Mouse (Mus musculus) limb, embryonic 14.5 days (tissue): Measurements from ENCODE around the gene Herpud2. TPM values are rescaled to one million over a fixed set of nuclear protein-coding genes. Genes with fewer than 3 reads are reported as not detected.

Experiments
- ATAC-seq: fragments of 200-750 bp; cut with Nextera tagmentation; 2 replicates; pipeline ENCODE4 v1.8.0; 2017; ENCODE audit warnings: low read depth, moderate number of reproducible peaks, moderate TSS enrichment; ENCODE audit not compliant: low FRiP score
- DNase-seq: peaks from one replicate; pipeline ENCODE4 v3.0.0-alpha.2; 2015; ENCODE audit warnings: low spot score
- H3K27ac ChIP-seq: fragments of 300-500 bp; sonication (generic); replicated peaks from 2 replicates; pipeline ENCODE4 v1.5.1; 2014; ENCODE audit warnings: low read depth, mild to moderate bottlenecking, low read length, moderate library complexity, mixed read lengths
- H3K27me3 ChIP-seq: fragments of 300-500 bp; sonication (generic); 2 replicates; pipeline ENCODE4 v1.6.1; 2014; ENCODE audit warnings: low read length, mixed read lengths; ENCODE audit not compliant: control insufficient read depth, insufficient read depth
- H3K36me3 ChIP-seq: fragments of 300-500 bp; sonication (generic); 2 replicates; pipeline ENCODE4 v1.6.1; 2014; ENCODE audit warnings: mild to moderate bottlenecking, low read length, moderate library complexity, mixed read lengths; ENCODE audit not compliant: control insufficient read depth, insufficient read depth
- H3K4me1 ChIP-seq: fragments of 300-500 bp; sonication (generic); 2 replicates; pipeline ENCODE4 v1.6.1; 2014; ENCODE audit warnings: antibody characterized with exemption, low read length, mixed read lengths; ENCODE audit not compliant: control insufficient read depth, insufficient read depth
- H3K4me2 ChIP-seq: fragments of 300-500 bp; sonication (generic); replicated peaks from 2 replicates; pipeline ENCODE4 v1.6.1; 2014; ENCODE audit warnings: low read depth, mild to moderate bottlenecking, low read length, moderate library complexity; ENCODE audit not compliant: severe bottlenecking
- H3K4me3 ChIP-seq: fragments of 300-500 bp; sonication (generic); replicated peaks from 2 replicates; pipeline ENCODE4 v1.5.1; 2014; ENCODE audit warnings: low read length
- H3K9ac ChIP-seq: fragments of 300-500 bp; sonication (generic); 2 replicates; pipeline ENCODE4 v1.6.1; 2014; ENCODE audit warnings: mild to moderate bottlenecking, low read depth, low read length, moderate library complexity; ENCODE audit not compliant: severe bottlenecking
- H3K9me3 ChIP-seq: fragments of 300-500 bp; sonication (generic); 2 replicates; pipeline ENCODE4 v1.6.1; 2016; ENCODE audit warnings: low read length; ENCODE audit not compliant: control insufficient read depth
- POLR2A ChIP-seq: fragments of 200-500 bp; IDR thresholded peaks from 2 replicates; pipeline ENCODE4 v1.8.0; 2012; ENCODE audit warnings: inconsistent platforms, mild to moderate bottlenecking, moderate library complexity, borderline replicate concordance; ENCODE audit not compliant: insufficient read depth, insufficient read length; ENCODE audit errors: extremely low read depth
- WGBS: fragments of 180-500 bp; shearing (Covaris S2); extraction: QIAGEN DNeasy Blood & Tissue Kit; methylation state at CpG from one replicate; pipeline ENCODE4 v1.1.7; 2014; 5-methylcytosine and 5-hydroxymethylcytosine counted together
- polyA plus RNA-seq, 2 experiments: library from polyadenylated mRNA; depleted of rRNA in 1 of 2; stranded (reverse) in 1 of 2; unstranded in 1 of 2; fragments of >200 nt; fragmentation: Nextera tagmentation in 1 of 2; extraction: Ambion mirVana in 1 of 2; gene quantifications; 2 replicates each; pipeline versions ENCODE4 v1.2.1 to v1.2.3; 2012 to 2014

Herpud2 gene
- polyA plus RNA-seq, 2 experiments: 32.8 to 33.8 TPM

- H3K9ac ChIP-seq: no peak overlapping the region
- H3K4me1 ChIP-seq: peaks cover 14% of the 10 kb centered on the region
- no peak for TF ChIP-seq POLR2A
- DNase-seq (no peak), ATAC-seq (no peak)
- no peak overlapping the region for H3K4me2 ChIP-seq
- no peak overlapping the region for H3K27ac ChIP-seq
- no peak overlapping the region for H3K4me3 ChIP-seq
- no peaks in the 10 kb centered on the region for H3K36me3 ChIP-seq
- WGBS: 81% methylated on average over 1 of the region's 1 CpGs
- no peaks in the 10 kb centered on the region for H3K9me3 ChIP-seq
- no peaks in the 10 kb centered on the region for H3K27me3 ChIP-seq
These were observed 5.7 kb downstream of the Herpud2 start for GRCm38 (mm10) chr9:25145925-25146324.

GRCm38 (mm10) chr9:25143950-25144349, 7.7 kb downstream of the Herpud2 start:
- Histone ChIP-seq H3K4me3 (no peak overlapping the region), H3K27me3 (no peaks in the 10 kb centered on the region), H3K4me1 (peaks cover 3% of the 10 kb centered on the region), H3K36me3 (no peaks in the 10 kb centered on the region), H3K27ac (no peak overlapping the region), H3K9me3 (no peaks in the 10 kb centered on the region), H3K9ac (no peak overlapping the region), H3K4me2 (no peak overlapping the region)
- DNase-seq: no peak
- ATAC-seq: no peak
- TF ChIP-seq POLR2A: no peak

- no peak overlapping the region for H3K9ac ChIP-seq
- no peak for TF ChIP-seq POLR2A
- H3K27me3 ChIP-seq: no peaks in the 10 kb centered on the region
- H3K9me3 ChIP-seq: no peaks in the 10 kb centered on the region
- no peaks in the 10 kb centered on the region for H3K36me3 ChIP-seq
- no peak overlapping the region for H3K27ac ChIP-seq
- ATAC-seq (no peak), DNase-seq (no peak)
- WGBS: 89% methylated on average over 1 of the region's 1 CpGs
- no peak overlapping the region for H3K4me3 ChIP-seq
- no peaks in the 10 kb centered on the region for H3K4me1 ChIP-seq
- no peak overlapping the region for H3K4me2 ChIP-seq
These were observed 8.6 kb downstream of the Herpud2 start for GRCm38 (mm10) chr9:25142988-25143387.

- DNase-seq (no peak), ATAC-seq (no peak)
- no peak overlapping the region for H3K4me2 ChIP-seq
- no peaks in the 10 kb centered on the region for H3K9me3 ChIP-seq
- H3K36me3 ChIP-seq: no peaks in the 10 kb centered on the region
- TF ChIP-seq POLR2A: no peak
- no peaks in the 10 kb centered on the region for H3K27me3 ChIP-seq
- 92% methylated on average over 3 of the region's 3 CpGs for WGBS
- no peak overlapping the region for H3K9ac ChIP-seq
- H3K27ac ChIP-seq: no peak overlapping the region
- no peaks in the 10 kb centered on the region for H3K4me1 ChIP-seq
- H3K4me3 ChIP-seq: no peak overlapping the region
These were observed 9.6 kb downstream of the Herpud2 start for GRCm38 (mm10) chr9:25142041-25142440.

- no peak overlapping the region for H3K4me2 ChIP-seq
- H3K9me3 ChIP-seq: no peaks in the 10 kb centered on the region
- no peak for DNase-seq
- TF ChIP-seq POLR2A: no peak
- WGBS: 79% methylated on average over 1 of the region's 1 CpGs
- H3K36me3 ChIP-seq: no peaks in the 10 kb centered on the region
- H3K27ac ChIP-seq: no peak overlapping the region
- no peak for ATAC-seq
- no peaks in the 10 kb centered on the region for H3K4me1 ChIP-seq
- H3K4me3 ChIP-seq: no peak overlapping the region
- no peak overlapping the region for H3K9ac ChIP-seq
- no peaks in the 10 kb centered on the region for H3K27me3 ChIP-seq
These were observed 11.3 kb downstream of the Herpud2 start for GRCm38 (mm10) chr9:25140330-25140729.

GRCm38 (mm10) chr9:25138900-25139299, 12.7 kb downstream of the Herpud2 start:
- no peak overlapping the region for H3K4me2 ChIP-seq
- no peaks in the 10 kb centered on the region for H3K36me3 ChIP-seq
- no peaks in the 10 kb centered on the region for H3K9me3 ChIP-seq
- H3K4me3 ChIP-seq: no peak overlapping the region
- H3K27ac ChIP-seq: no peak overlapping the region
- WGBS: 89% methylated on average over 1 of the region's 1 CpGs
- DNase-seq: no peak
- TF ChIP-seq POLR2A: no peak
- no peaks in the 10 kb centered on the region for H3K27me3 ChIP-seq
- no peak overlapping the region for H3K9ac ChIP-seq
- H3K4me1 ChIP-seq: no peaks in the 10 kb centered on the region
- ATAC-seq: no peak
